Mouse (Mus musculus): ENCODE measurements around the gene Map4k4.
A peak's percentile ranks its signal among the peaks of the same experiment; 100 is the strongest.

Map4k4 gene

GRCm38 (mm10) chr1:40007962-40008471, 107.3 kb downstream of the Map4k4 start:
- DNase-seq = no peak

DNA sequence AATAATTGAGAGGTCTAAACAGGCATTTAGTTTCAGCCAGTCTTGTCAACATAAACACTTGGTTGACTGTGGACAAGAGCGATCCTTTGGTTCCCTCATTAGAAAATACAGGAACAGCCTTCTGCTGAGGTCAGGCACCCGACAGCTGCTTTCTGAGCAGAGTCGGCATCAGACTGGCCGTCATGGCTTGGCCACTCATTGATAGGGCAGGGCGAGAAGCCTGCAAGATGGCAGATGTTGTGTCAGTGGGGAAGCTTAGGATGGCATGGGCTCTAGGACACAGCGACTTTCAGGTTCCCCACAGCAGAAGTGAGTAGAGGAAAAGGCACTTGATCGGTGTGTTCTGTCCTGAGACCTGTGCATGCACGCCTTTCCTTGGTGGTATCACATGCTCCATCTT, 112.0 kb downstream of the Map4k4 start:
- no peak for DNase-seq

GRCm38 (mm10) chr1:40015066-40015678, 114.5 kb downstream of the Map4k4 start:
- DNase-seq = no peak

GRCm38 (mm10) chr1:40021617-40022016, 120.9 kb downstream of the Map4k4 start:
- DNase-seq = no peak

- no peak for DNase-seq
Observed at GRCm38 (mm10) chr1:40022472-40023135, 121.9 kb downstream of the Map4k4 start.

DNA sequence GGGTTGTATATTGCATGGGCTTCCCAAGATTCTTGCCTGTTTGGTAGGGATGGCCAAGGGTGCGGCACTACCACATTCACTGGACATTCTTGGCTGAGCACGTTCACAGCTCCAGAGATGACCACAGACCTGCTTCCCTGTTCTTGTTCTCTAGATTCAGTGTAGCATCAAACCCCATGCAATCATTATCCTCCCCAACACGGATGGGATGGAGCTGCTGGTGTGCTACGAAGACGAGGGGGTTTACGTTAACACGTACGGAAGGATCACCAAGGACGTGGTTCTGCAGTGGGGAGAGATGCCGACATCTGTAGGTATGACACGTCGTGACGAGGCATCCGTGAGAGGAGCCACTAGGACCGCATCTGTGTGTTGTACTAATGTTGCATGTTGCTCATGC, 122.5 kb downstream of the Map4k4 start:
- no peak for DNase-seq

DNA sequence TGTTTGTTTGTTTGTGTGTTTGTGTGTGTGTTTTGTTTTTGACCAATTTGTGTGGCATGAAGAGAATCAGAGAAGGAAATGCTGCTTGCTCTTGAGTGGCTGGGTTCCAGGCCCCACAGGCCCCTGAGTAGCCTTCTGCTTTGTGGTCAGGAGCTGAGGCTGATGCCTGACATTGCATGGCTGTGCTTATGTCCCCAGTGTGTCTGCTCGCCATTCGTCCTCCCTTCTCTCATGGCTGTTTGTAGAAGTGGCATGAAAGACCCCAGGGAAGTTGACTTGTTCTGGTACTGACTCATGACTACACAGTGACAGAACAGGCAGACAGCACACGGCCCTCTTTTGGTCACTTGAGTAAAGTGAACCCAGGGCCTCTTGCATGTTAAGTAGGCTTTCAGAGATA, 123.0 kb downstream of the Map4k4 start:
- DNase-seq = no peak

GRCm38 (mm10) chr1:40024554-40025320, 124.0 kb downstream of the Map4k4 start:
- no peak for DNase-seq

- DNase-seq = no peak
Observed at GRCm38 (mm10) chr1:40025416-40025815, 124.7 kb downstream of the Map4k4 start.

DNA sequence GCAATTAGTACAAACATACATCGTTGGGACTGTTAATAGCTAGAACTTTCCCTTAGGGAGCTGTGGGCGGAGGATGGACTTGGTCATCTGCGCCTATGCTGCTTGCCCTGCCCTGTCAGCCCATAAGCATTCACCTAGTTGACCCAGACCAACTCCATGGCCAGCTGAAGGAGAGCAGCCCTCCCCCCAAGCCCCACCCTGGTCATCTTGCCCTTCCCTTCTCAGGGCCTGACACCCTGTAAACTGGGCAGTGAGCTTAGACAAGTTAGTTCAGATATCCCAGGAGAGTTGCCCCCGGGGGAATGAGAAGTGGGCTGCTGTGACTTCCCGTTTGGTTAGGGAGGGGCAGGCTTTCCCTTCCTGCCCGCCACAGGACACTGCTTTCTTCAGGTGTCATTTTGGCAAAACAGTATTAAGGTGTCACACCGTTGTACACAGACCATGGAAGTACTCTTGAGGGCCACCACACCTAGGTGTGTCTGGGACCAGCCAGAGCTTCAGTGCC, 126.5 kb downstream of the Map4k4 start:
- no peak for DNase-seq

- DNase-seq = no peak
Observed at GRCm38 (mm10) chr1:40028207-40028998, 127.7 kb downstream of the Map4k4 start.

DNA sequence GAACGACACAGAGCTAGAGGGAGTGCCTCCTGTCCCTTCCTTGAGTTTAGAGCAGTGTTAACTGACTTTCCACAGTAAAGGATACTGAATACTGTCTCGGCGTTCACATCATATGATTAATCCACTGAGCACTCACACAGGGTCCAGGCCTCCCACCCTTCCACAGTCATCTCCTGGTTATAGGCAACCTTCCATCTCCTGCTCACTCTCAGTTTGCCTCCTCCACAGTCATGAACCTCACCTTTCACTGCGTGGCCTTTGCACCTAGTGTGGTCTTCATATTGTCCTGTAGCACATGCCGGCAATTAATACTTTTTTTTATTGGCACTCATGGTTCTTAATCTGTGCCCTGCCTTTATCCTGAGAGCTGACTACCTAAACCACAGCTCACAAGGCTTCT, 128.9 kb downstream of the Map4k4 start:
- DNase-seq = no peak

GRCm38 (mm10) chr1:40030287-40030975, 129.7 kb downstream of the Map4k4 start:
- DNase-seq = no peak

GRCm38 (mm10) chr1:40030976-40031356, 130.3 kb downstream of the Map4k4 start:
- no peak for DNase-seq

- DNase-seq = no peak
Observed at GRCm38 (mm10) chr1:40031626-40032025, 130.9 kb downstream of the Map4k4 start.

DNA sequence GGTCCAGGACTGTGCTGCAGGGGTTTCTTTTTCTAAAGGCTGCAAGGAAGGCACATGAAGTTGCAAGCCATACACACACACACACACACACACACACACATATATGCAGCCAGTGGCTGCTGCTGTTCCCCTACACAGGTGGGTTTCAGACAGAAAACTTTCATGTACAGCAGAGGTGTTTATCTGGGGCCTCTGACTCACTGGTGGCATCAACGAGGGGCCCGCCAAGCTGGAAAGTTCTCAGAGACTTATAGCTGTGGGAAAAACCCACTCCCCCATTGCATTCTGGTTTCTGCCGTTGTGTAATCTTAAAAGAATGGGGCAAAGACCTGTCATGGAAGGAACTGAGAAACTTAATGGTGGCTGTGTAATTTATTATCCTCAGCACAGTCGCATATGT, 132.6 kb downstream of the Map4k4 start:
- DNase-seq = no peak

DNA sequence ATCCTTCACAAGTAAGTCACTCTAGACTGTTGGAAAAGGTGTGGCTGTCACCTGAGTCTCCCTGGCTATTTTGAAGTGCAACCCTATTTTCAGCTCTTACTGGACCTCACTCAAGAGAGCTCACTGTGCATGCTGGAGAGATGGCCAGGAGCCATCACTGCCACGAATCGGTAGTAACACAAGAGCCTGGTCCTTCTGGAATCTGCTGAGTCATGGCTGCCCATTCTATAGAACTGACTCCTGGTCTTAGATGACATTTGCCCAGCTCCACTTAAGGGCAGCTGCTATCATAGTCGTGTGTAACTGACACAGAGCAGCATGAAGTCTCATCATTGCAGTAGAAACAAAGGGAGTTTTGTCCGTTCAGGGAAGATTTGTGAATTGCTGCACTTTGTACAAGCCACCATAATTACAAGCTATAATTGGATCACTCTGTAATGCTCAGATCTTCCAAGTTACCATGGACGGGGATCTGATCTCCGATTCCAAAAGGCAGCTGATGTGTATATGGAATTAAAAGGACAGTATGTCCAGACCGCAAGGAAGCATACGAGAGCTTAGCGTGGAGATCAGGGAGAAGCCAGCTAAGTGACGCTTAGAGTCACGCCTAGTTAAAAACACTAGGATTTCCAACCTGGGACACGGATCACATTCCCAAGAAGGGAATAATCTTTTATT, 133.2 kb downstream of the Map4k4 start:
- no peak for DNase-seq

DNA sequence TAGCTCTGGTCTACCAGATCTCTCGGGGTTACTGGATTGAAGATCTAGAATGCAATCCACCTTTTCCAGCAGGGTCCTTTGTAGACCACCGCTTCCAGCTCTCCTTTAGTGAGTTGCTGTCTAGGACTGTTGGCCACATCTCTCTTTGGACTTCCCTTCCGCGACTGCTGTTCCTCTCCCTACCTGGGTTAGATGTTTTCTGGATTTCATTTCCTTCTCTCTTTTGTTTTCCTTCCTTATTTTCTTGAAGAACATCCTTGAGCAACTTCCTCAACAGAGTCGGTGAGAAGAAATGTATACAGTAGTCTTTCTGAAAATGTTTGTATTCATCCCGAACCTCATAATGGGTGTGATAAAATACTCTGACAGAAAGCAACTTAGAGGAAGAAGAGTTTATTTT, 137.1 kb downstream of the Map4k4 start:
- DNase-seq = no peak

DNA sequence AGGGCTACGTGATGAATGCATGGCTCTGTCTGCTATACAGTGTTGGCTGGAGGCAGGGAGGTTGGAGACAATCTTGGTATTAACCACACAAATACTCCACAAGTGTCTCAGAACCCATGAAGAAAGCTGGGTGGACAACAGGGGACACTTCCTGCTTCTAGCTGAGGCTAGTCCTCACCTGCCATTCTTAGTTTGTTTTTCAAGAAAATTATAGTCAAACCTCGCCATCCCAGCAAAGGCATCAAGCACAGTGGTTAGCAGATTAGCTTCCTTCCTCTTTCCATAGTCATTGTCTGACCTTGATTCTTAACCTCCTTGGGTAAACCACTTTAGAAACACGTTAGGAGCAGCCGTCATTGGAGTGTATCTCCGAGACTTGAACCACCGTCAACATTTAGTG, 145.0 kb downstream of the Map4k4 start:
- DNase-seq = no peak

- DNase-seq = no peak
Observed at GRCm38 (mm10) chr1:40046600-40046999, 145.9 kb downstream of the Map4k4 start.

GRCm38 (mm10) chr1:40051157-40051556, 150.4 kb downstream of the Map4k4 start:
- DNase-seq = peak; percentile 29

DNA sequence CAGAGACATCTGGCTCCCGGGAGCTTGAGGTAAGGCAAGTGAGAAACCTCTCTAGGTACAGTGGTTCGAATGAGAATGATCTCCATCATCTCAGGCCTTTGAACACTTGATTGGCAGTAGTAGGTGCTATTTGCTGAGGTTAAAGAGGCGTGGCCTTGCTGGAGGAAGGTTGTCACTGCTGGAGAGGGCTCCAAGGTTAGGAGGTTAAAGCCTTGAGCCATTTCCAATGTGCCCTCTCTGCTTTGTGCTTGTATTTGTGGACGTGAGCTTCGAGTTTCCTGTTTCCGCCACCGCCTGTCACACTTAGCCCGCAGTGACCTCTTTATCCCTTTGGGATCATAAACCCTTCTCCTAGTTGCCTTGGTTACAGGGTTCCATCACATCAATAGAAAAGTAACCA, 151.4 kb downstream of the Map4k4 start:
- no peak for DNase-seq

All from liver (tissue).